Mouse (Mus musculus): Measurements from ENCODE around the gene Mrpl23. TPM values are rescaled to one million over a fixed set of nuclear protein-coding genes. Genes with fewer than 3 reads are reported as not detected.

The Mrpl23 gene
- polyA plus RNA-seq, 1 experiment from 2014 or later: 35.6 TPM

DNA sequence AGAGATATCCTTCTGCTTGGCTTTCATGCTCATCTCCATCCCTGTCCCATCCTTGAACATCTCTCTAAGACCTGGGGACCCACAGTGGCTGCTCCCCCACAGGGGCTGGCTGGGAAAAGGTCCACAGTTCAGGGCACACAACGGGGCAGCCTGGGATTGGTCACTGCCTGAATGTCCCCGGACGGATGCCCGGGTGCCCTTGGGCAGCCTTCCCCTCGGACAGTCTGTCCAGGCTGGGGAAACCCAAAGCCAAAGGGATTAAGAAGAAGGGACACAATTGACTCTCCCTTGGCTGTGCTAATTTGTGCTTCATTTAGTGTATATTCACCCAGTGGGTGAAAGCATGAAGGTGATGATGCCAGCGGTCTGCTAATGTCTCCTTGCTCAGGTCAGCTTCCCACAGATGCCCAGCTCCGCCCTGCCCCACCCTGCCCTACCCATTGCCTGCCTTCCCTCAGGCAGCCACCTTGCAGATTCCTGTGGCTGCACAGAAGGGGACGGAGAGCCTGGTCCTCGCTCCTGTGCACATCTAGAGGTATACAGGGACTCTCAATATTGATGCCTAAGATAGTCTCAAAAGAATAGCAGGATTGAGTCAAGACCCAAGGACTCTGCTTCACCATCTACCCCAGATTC, 26.1 kb downstream of the Mrpl23 start:
- no peaks in the 10 kb centered on the region for H3K36me3 ChIP-seq (ENCODE audit: control insufficient read depth, insufficient read depth, low read length)
- no peak overlapping the region for H3K4me3 ChIP-seq (ENCODE audit: low read depth, low read length)
- no peaks in the 10 kb centered on the region for H3K9me3 ChIP-seq (ENCODE audit: control insufficient read depth, low read depth, low read length)
- no peaks in the 10 kb centered on the region for H3K27me3 ChIP-seq (ENCODE audit: control insufficient read depth, insufficient read depth, low read length)
- no peak overlapping the region for H3K4me2 ChIP-seq (replicated peaks; ENCODE audit: low read depth, low read length)
- H3K9ac ChIP-seq (replicated peaks; ENCODE audit: low read depth, low read length): no peak overlapping the region
- 94% methylated on average over 9 of the region's 9 CpGs for WGBS
- peaks cover 56% of the 10 kb centered on the region for H3K4me1 ChIP-seq (ENCODE audit: control insufficient read depth, insufficient read depth, low read length)
- no peak for ATAC-seq (ENCODE audit: insufficient number of reproducible peaks, insufficient read depth, low FRiP score, low read depth)
- H3K27ac ChIP-seq (ENCODE audit: low read length): no peak overlapping the region

DNA sequence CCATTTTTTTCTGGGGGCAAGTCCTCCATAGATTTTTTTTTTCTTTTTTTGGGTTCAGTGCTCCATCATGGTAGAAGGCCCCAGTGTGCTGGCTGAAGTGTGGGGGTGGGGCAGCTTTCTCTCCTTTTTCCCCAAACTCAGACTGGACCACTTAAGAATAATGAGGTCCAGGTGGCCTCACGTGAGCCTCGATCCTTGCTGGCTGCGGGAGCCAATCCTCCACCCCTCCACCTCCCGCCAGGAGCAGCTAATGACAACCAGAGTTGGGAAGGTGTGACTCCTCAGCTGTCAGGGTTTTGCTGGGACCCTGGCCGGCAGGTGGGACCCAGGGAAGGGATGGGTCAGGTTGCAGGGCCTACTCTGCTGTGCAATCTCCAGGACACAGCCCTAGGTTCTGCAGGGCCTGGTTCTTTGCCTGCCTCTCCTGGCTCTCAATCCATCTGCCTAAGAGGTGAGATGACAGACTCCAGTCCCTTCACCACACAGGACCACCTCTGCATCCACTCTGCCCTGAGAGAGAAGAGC, 27.2 kb downstream of the Mrpl23 start:
- no peaks in the 10 kb centered on the region for H3K36me3 ChIP-seq (ENCODE audit: control insufficient read depth, insufficient read depth, low read length)
- peak overlapping the region; percentile 21; the same call in 1 of the 2 replicates for H3K27ac ChIP-seq (ENCODE audit: low read length)
- ATAC-seq (ENCODE audit: insufficient number of reproducible peaks, insufficient read depth, low FRiP score, low read depth): no peak
- no peak overlapping the region for H3K9ac ChIP-seq (replicated peaks; ENCODE audit: low read depth, low read length)
- no peaks in the 10 kb centered on the region for H3K27me3 ChIP-seq (ENCODE audit: control insufficient read depth, insufficient read depth, low read length)
- peaks cover 54% of the 10 kb centered on the region for H3K4me1 ChIP-seq (ENCODE audit: control insufficient read depth, insufficient read depth, low read length)
- H3K4me2 ChIP-seq (replicated peaks; ENCODE audit: low read depth, low read length): no peak overlapping the region
- no peak overlapping the region for H3K4me3 ChIP-seq (ENCODE audit: low read depth, low read length)
- no peaks in the 10 kb centered on the region for H3K9me3 ChIP-seq (ENCODE audit: control insufficient read depth, low read depth, low read length)
- 28% methylated on average over 5 of the region's 5 CpGs for WGBS

DNA sequence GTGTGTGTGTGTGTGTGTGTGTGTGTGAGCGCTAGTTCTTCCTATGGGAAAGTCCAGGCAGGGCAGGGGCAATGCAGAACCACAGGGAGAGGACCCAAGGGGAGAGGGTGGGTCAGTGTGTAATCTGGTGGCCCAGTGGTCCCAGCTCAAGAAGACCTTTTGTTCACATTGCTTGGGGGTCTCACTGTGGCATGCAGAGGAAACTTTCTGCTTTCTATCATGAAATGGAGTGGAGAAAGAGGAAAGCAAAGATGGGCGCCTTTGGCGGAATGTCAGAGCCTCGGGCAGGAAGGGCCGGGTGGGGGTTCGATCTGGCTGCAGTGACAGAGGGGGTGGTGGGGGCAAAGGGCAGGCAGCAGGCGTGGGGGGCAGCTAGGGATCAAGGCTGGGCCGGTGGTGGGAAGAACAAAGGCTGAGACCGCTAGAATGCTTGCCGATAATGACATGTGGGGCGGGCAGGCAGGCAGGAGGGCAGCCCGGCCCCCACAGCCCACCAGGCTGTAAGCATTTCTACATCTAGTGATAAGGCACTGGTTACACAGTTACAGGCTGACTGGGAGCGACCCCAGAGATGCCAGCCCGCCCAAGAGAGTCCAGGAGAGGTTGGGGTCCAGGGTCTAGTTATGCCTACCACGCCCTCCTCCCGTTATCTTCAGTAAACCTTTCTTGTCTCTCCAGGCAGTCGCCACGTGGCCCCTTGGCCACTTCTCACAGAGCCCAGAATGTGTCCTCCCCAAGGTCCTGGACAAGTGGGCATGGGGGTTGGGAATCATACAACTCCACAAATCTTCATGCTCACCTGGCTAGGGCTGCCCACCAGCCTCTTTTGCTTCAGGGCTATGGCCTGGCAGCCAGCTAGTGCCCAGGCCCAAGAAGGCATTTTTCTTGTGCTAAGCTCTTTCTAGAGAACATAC, 28.7 kb downstream of the Mrpl23 start:
- WGBS: 31% methylated on average over 18 of the region's 18 CpGs
- Histone ChIP-seq H3K4me3 (ENCODE audit: low read depth, low read length) (no peak overlapping the region), H3K36me3 (ENCODE audit: control insufficient read depth, insufficient read depth, low read length) (no peaks in the 10 kb centered on the region), H3K4me1 (ENCODE audit: control insufficient read depth, insufficient read depth, low read length) (peaks cover 61% of the 10 kb centered on the region), H3K4me2 (replicated peaks; ENCODE audit: low read depth, low read length) (no peak overlapping the region), H3K27ac (ENCODE audit: low read length) (peak overlapping the region; percentile 67), H3K9me3 (ENCODE audit: control insufficient read depth, low read depth, low read length) (no peaks in the 10 kb centered on the region), H3K27me3 (ENCODE audit: control insufficient read depth, insufficient read depth, low read length) (no peaks in the 10 kb centered on the region), H3K9ac (replicated peaks; ENCODE audit: low read depth, low read length) (no peak overlapping the region; the same call in 1 of the 2 replicates)
- peak; percentile 87 for ATAC-seq (ENCODE audit: insufficient number of reproducible peaks, insufficient read depth, low FRiP score, low read depth)

DNA sequence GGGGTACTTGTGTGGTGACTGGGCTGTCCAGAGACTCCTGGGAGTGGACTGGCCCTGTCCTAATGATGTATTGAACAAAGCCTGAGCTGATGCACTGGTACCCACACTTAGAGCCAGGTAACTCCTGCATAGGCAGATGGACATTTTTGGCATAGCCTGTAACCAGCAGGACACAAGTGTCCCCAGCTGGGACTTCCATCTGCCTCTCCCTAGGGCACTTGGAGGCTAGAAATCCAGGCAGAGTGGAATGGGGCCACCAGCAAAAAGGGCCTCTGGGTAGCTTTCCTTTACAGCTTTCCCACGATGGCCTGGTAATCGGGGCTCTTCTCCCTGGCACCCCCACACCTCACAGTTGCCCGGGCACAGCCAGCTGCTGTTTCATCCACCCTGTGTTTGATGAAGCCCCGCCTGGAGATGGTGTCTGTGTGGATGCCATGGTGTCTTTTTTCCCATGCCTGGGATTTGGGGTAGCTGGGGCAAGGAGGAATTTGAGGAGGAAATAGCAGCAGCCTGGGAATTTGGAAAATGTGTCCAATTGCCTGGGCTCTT, 29.4 kb downstream of the Mrpl23 start:
- H3K27me3 ChIP-seq (ENCODE audit: control insufficient read depth, insufficient read depth, low read length): no peaks in the 10 kb centered on the region
- peaks cover 65% of the 10 kb centered on the region for H3K4me1 ChIP-seq (ENCODE audit: control insufficient read depth, insufficient read depth, low read length)
- peak overlapping the region; percentile 62 for H3K27ac ChIP-seq (ENCODE audit: low read length)
- H3K4me2 ChIP-seq (replicated peaks; ENCODE audit: low read depth, low read length): no peak overlapping the region
- H3K9ac ChIP-seq (replicated peaks; ENCODE audit: low read depth, low read length): no peak overlapping the region; the same call in 1 of the 2 replicates
- WGBS: 69% methylated on average over 4 of the region's 4 CpGs
- H3K36me3 ChIP-seq (ENCODE audit: control insufficient read depth, insufficient read depth, low read length): no peaks in the 10 kb centered on the region
- no peak for ATAC-seq (ENCODE audit: insufficient number of reproducible peaks, insufficient read depth, low FRiP score, low read depth)
- no peak overlapping the region for H3K4me3 ChIP-seq (ENCODE audit: low read depth, low read length)
- no peaks in the 10 kb centered on the region for H3K9me3 ChIP-seq (ENCODE audit: control insufficient read depth, low read depth, low read length)

DNA sequence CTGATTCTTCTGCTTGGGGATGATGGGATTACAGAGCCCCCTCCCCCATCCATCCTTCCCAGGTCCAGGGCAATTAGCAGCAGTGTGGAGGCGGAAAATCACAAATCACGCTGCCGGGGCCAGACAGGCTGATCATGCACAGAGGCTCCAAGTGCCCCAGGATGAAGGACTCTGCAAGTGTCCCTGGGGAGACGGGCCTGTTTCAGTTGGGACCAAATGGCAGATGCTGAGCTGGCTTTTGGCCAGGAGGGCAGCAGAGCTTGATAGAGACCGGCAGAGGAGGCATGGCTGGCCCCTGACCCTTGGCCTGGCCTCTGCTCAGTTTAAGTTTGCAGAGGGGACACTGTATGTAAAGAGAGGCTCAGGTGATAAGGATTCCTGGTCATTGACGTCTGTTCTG, 30.7 kb downstream of the Mrpl23 start:
- Histone ChIP-seq H3K4me2 (replicated peaks; ENCODE audit: low read depth, low read length) (no peak overlapping the region), H3K36me3 (ENCODE audit: control insufficient read depth, insufficient read depth, low read length) (no peaks in the 10 kb centered on the region), H3K9ac (replicated peaks; ENCODE audit: low read depth, low read length) (no peak overlapping the region), H3K4me1 (ENCODE audit: control insufficient read depth, insufficient read depth, low read length) (peaks cover 58% of the 10 kb centered on the region), H3K27ac (ENCODE audit: low read length) (no peak overlapping the region; the same call in 1 of the 2 replicates), H3K27me3 (ENCODE audit: control insufficient read depth, insufficient read depth, low read length) (no peaks in the 10 kb centered on the region), H3K9me3 (ENCODE audit: control insufficient read depth, low read depth, low read length) (no peaks in the 10 kb centered on the region), H3K4me3 (ENCODE audit: low read depth, low read length) (no peak overlapping the region)
- ATAC-seq (ENCODE audit: insufficient number of reproducible peaks, insufficient read depth, low FRiP score, low read depth): no peak
- 24% methylated on average over 6 of the region's 6 CpGs for WGBS

DNA sequence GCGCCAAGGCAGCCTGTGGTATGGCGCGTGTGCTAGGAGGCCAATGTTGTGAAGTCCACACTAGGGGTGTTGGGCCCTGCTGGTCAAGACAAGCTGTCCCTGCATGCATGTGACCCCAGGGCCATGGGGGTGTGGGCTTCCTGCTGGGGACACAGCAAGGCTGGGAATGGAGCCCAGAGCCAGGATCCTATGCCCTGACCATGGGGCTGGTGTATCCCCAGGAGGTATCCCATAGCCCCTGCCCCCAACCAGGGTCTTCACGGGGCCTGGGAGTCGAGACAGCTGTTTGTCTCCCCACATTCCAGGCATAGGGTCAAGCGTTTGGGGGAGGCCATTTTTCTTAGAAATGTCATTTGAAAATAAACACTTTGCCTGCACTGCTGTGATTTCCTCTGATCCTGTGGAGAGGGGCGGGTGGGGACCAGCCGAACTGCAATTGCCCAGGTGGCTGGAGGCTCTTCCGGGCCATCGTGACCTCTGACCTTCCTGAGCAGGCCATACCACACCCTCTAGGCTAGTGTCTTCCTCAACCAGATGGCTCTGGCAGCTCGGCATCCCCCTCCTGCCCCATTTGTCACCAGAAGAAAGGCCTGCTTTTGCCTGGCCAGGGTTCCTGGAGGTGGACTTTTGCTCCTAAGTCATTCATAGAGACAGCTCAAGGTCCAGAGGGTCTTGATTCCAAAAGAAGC, 32.6 kb downstream of the Mrpl23 start:
- H3K4me2 ChIP-seq (replicated peaks; ENCODE audit: low read depth, low read length): no peak overlapping the region
- no peak overlapping the region for H3K9ac ChIP-seq (replicated peaks; ENCODE audit: low read depth, low read length)
- no peaks in the 10 kb centered on the region for H3K9me3 ChIP-seq (ENCODE audit: control insufficient read depth, low read depth, low read length)
- peak overlapping the region; percentile 58; the same call in 1 of the 2 replicates for H3K27ac ChIP-seq (ENCODE audit: low read length)
- no peaks in the 10 kb centered on the region for H3K27me3 ChIP-seq (ENCODE audit: control insufficient read depth, insufficient read depth, low read length)
- no peak overlapping the region for H3K4me3 ChIP-seq (ENCODE audit: low read depth, low read length)
- ATAC-seq (ENCODE audit: insufficient number of reproducible peaks, insufficient read depth, low FRiP score, low read depth): no peak
- 27% methylated on average over 11 of the region's 11 CpGs for WGBS
- H3K4me1 ChIP-seq (ENCODE audit: control insufficient read depth, insufficient read depth, low read length): peaks cover 71% of the 10 kb centered on the region
- no peaks in the 10 kb centered on the region for H3K36me3 ChIP-seq (ENCODE audit: control insufficient read depth, insufficient read depth, low read length)

GRCm38 (mm10) chr7:142566512-142566911, 34.0 kb downstream of the Mrpl23 start:
- Histone ChIP-seq H3K4me3 (ENCODE audit: low read depth, low read length) (no peak overlapping the region), H3K9ac (replicated peaks; ENCODE audit: low read depth, low read length) (no peak overlapping the region), H3K9me3 (ENCODE audit: control insufficient read depth, low read depth, low read length) (no peaks in the 10 kb centered on the region), H3K4me1 (ENCODE audit: control insufficient read depth, insufficient read depth, low read length) (peaks cover 76% of the 10 kb centered on the region), H3K27me3 (ENCODE audit: control insufficient read depth, insufficient read depth, low read length) (no peaks in the 10 kb centered on the region), H3K36me3 (ENCODE audit: control insufficient read depth, insufficient read depth, low read length) (no peaks in the 10 kb centered on the region), H3K27ac (ENCODE audit: low read length) (peak overlapping the region; percentile 48; the same call in 1 of the 2 replicates), H3K4me2 (replicated peaks; ENCODE audit: low read depth, low read length) (no peak overlapping the region)
- ATAC-seq (ENCODE audit: insufficient number of reproducible peaks, insufficient read depth, low FRiP score, low read depth): no peak
- 58% methylated on average over 9 of the region's 9 CpGs for WGBS

GRCm38 (mm10) chr7:142568985-142569384, 36.5 kb downstream of the Mrpl23 start:
- Histone ChIP-seq H3K9ac (replicated peaks; ENCODE audit: low read depth, low read length) (no peak overlapping the region), H3K27ac (ENCODE audit: low read length) (peak overlapping the region; percentile 95), H3K27me3 (ENCODE audit: control insufficient read depth, insufficient read depth, low read length) (no peaks in the 10 kb centered on the region), H3K36me3 (ENCODE audit: control insufficient read depth, insufficient read depth, low read length) (no peaks in the 10 kb centered on the region), H3K4me3 (ENCODE audit: low read depth, low read length) (no peak overlapping the region), H3K4me1 (ENCODE audit: control insufficient read depth, insufficient read depth, low read length) (peaks cover 81% of the 10 kb centered on the region), H3K4me2 (replicated peaks; ENCODE audit: low read depth, low read length) (no peak overlapping the region), H3K9me3 (ENCODE audit: control insufficient read depth, low read depth, low read length) (no peaks in the 10 kb centered on the region)
- 19% methylated on average over 8 of the region's 8 CpGs for WGBS
- ATAC-seq (ENCODE audit: insufficient number of reproducible peaks, insufficient read depth, low FRiP score, low read depth): peak; percentile 84
